Mouse (Mus musculus): ENCODE measurements around the gene Bmp7.

Gene Bmp7

DNA sequence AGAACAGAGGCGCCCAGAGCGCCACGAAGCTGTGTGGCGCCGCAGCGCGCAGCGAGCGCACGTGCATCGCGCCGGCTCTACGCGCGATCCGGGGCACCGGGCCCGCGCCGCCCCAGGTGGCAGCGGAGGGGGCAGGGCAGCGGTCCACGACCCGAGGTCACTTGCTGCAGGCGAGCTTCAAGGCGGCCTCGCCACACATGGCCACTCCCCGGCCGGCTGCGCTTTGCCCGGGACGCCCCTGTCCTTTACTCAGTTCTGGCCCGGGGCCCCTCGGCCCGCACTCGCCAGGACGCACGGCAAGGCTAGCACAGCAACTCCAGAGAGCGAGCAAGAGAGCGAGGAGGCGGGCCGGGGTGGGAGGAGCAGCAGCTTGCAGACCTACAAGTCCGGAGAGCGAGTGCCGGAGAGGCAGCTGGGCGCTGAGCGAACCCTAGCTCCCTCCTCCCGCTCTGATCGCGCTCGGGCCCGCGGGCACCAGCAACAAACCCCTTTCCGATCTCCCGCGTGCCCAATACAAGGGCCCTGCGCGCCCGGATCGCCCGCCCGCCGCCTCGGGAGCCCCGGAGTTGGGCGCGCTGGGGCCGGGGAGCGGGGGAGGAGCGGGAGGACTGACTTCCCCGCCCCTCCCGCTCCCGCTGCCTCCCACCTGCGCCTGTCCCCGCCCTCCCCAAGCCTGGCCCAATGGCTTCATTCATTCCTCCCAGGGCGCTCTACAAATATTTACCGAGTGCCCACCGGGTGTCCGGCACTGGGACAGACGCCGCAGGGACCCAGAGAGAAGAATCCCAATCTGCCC, at the start of gene Bmp7:
Bmp7 (minus strand) TSS at position 319 of the 796 bp plus-strand sequence.
- DNase-seq (ENCODE audit: low spot score): peak; percentile 79

DNA sequence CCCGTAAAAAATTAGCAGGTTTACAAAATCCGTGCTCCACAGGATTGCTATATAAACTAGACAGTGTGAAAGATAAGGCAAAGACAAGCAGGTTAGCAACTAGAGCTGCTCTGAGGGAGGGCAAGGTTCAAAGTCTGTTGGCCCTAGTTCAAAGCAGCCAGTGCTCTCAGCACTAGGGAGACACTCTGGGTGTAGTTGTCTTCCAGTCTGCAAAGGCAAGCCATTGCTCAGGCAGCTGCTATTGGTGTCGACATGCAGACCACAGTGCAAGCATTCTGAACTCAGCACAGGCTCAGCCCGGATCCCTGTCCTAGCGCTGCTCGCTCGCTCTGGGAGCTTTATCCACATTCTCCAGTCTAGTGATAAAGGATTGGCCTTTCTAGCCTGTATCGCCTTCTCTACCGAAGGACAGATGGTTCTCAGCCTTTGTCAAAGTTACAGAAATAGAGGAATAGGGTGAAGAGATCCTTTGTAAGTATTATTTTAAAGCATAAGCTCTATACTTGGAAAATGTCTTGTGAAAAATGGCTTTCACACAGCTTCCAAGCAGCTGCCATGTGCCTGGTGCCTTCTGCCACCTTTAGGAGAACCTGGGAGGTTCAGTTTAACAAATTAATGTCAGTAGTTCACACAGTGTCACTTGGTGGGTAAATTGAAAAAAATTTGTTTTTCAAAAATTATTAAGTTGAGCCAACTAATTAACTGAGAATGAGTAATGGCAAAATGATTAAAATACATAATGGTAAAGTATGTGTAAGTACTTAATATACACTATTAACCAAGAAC, 42.8 kb upstream of the Bmp7 start:
- DNase-seq (ENCODE audit: low spot score): no peak

DNA sequence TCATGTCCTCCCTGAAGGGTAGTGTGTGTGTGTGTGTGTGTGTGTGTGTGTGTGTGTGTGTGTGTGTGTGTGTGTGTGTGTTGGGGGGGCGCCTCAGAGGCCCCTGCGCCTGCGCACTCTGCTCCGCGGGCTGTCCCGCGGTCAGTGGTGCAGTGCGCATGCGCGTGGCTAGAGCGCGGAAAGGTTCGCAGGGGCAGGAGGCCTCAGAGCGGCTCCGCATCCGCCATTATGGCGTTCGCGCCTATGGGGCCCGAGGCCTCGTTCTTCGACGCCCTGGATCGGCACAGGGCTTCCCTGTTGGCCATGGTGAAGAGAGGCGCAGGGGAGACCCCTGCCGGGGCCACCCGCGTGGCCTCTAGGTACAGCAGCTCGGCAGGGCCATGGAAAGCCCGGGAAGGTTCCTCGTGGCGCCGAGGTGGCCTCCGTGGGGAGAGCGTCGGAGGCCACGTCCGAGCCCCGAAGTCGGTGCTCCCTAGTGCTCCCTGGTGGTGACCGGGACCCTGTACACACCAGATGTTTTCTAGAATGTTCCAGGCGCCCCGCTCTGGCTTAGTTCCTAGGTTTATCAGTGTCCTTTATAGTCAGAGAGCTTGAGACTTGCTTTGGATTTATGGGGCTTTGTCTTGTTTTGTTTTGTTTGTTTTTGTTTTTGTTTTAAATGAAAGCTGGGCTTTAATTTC, 39.7 kb upstream of the Bmp7 start:
- no peak for DNase-seq (ENCODE audit: low spot score)

DNA sequence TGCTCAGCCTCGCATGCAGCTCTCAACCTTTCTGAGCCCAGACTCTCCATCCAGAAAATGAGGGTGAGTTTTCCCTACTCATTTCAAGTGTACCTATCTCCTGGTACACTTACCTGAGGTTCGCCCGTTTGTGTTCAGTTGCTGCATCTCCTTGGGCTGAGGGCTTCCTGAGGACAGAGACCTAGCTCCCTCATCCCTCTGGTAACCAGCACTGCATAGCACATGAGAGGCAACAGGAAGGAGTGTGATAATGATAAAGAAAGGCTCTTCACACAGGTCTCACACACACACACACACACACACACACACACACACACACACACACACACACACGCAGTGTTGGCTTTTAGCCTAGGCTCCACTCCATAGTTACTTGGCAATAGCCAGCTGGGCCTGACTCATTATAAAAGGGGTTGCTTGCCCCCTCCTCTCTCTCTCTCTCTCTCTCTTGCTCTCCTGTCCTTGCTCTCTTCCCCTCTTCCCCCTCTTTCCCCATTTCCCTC, 38.1 kb upstream of the Bmp7 start:
- no peak for DNase-seq (ENCODE audit: low spot score)

DNA sequence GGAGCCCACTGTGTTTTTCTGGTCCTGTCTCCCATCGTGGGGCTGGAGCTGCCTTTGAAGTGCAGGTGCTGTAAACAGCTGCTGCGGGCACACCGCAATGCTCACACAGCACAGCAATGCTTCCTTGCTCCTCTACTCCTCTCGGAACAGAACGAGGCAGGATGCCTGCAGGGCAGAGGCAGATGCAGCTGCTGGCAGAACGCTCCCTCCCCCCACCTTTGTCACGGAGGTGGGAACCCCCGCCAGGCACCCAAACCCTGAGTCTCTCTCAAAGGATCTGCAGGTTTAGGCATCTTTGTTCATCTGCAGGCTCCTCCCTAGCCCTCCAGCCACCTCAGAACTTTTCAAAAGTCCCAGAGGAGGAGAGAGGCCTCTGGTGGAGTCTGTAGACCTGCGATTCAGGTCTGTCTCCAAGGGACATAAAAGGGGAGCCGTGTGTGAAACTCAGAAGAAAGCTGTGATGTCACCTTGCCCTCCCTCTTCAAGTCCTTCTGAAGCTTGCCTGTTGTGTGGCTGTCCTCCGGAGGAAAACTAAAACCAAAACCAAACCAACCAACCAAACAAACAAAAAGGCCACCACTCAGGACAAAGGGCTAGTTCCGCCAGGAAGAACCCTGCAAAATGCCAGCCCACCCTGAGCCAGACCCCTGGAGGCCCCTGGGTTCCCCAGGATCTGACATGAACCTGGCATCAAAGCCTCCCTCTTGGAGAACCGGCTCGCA, 37.4 kb upstream of the Bmp7 start, which contains the start of gene Spo11:
Spo11 (plus strand) TSS at position 292 of the 722 bp plus-strand sequence.
- no peak for DNase-seq (ENCODE audit: low spot score)

DNA sequence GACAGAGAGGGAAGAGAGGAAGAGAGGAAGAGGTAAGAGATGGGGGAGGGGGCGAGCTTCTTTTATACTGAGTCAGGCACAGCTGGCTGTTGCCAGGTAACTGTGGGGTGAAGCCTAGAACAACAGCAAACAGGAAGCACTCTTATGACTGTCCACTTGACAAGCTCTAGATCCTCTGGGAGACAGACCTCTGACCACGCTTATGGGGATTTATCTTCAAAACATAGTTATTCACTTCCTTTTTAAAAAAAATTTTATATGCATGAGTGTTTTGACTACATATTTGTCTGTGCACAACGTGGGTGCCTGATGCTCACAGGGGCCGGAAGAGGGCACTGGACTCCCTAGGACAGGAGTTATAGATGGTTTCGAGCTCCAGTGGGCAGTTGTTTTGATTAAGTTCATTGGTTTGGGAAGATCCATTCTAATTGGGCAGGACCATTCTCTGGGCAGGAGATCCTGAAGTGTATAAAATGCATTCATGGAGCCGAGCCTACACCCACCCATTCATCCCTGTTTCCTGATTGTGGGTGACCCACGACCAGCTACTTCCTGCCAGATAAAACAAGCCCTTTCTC, 36.6 kb upstream of the Bmp7 start:
- no peak for DNase-seq (ENCODE audit: low spot score)

DNA sequence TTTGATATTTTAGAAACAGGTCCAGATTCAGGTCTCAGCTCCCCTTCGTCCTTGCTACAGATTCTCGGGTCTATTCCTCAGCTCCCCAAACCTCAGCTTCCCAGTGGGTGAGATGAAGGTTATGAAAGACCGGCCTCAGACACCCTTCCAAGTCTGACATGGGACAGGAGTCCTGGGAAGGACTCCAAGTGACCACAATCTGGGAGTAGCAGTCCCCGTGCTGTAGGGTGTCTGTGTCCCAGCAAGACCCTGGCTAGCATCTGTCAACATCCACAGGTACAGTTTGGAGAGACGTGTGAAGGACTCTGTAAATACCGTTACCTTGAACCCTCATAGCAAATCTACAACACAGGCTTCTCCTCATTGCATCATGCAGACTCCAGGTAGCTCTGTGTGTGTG, 35.0 kb upstream of the Bmp7 start:
- DNase-seq (ENCODE audit: low spot score): no peak

DNA sequence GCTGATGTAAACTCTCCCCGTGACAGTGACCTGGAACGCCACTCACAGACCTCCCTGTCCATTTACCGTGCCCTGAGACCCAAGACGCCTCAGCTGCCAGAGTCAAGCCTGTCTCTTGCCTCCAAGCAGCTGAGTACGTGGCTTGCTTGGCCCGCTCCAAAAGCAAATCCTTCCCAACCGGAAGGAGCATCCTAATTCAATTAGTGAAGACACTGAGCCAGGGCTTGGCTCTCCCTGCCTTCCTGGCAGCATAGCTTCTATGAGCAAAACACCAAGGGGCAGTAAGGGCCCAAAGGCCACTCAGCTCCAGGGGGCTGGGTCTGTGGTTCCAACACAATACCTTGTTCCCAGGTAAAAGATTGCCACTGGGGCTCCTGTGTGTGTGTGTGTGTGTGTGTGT, 34.6 kb upstream of the Bmp7 start:
- DNase-seq (ENCODE audit: low spot score): no peak

DNA sequence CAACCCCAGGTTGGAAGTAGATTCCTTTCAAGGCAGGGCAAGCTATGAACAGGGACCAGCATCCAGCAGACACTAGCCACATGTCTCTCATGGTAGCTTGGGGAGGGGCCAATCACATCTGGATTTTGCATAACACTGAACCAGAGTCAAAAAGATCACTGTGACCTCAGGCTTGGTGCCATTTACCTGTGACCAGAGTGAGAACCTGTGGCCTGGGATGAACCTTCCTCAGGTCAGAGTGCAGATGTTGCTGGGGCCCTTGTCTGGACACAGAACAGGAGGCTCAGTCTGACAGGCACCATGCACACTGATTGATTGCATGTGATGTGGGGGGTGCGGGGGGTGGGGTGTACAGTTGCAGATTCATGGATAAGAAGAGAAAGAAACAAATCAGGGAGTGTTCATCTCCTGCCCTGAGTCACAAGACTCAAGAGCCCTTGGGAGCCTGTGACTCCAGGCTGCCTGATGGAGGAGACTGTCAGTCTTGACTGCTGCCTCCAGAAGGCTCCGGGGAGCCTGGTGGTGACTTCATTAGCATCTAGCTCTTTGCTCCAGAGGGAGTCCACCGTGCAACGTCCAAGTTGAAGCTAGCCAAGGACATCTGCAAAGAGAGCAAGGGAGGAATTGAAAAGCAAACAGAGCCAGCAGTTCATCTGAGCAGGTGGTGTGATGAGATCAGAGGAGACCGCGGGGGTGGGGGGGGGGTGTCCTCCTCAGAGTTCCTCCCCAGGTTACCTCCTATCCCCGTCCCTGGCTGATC, 33.9 kb upstream of the Bmp7 start:
- DNase-seq (ENCODE audit: low spot score): no peak

DNA sequence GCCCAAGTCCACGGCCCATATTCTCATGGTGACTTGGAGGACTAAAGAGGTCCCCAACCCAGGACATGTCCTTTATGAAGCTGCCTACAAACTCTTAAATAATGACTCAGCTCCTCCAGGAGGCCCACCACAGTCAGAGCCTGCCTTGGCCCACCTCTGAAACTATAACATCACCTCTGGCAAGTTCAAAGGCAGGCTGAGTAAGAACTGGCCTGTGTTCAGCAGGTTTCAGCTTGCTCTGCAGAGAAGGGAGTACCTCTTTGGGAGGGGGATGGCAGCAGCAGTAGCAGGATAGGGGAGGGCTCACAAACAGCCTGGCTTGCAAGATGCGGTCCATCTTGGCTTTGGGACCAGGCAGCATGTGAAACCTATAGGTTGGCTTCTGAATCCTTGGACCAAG, 31.7 kb upstream of the Bmp7 start:
- no peak for DNase-seq (ENCODE audit: low spot score)

DNA sequence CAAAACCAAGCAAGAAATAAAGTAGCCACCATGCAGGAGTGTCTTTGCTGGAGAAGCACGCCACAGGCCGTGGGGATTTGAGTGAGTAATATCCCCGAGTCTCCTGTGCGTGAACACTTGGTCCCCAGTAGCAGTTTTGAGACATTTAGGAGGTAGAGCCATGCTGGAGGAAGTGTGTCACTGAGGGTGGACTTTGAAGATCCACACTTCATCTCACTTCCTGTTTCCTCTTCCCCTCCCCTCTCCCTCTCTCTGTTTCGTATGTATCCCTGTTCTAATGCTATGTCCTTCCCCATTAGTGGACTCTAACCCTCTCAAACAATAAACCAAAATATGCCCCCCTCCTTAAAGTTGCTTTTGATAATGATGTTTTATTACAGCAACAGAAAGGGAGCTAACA, 26.4 kb upstream of the Bmp7 start:
- no peak for DNase-seq (ENCODE audit: low spot score)

DNA sequence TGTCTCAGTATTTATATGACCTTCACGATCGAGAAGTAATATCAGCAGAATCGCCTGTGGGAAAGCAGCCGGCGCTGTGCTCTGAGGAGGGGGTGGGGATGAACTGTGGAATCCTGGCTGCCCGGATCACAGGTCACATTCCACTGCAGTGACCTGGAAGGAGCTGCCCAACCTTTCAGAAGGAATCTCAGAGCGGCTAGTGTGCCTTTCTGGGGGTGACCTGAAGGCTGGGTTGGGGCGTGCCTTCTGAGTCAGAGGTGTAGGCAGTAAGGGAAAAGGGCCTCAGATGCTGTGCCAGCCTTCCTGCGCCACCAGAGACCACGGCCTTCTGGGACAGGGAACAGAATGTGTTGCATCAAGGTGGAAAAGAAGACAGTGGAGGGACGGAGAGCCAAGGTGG, 25.1 kb upstream of the Bmp7 start:
- DNase-seq (ENCODE audit: low spot score): peak; percentile 73

DNA sequence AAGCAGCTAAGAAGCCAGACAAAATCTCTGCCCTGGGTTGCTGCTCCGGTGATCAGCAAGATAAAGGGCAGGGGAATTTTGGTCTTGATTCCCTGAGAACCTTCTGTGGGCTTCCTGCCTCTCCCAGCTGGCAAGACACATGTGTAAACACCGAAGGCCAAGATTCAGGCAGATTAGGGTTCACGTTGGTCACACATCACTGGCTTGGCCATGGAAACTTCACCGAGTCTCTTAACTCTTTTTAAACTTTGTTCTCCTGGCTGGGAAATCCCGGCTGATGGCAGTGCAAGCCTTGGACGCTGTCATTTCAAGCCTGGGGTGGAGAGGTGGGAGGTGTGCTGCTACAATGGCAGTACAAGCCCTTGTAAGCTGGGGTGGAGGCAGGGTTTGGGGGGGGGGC, 21.1 kb upstream of the Bmp7 start:
- no peak for DNase-seq (ENCODE audit: low spot score)

DNA sequence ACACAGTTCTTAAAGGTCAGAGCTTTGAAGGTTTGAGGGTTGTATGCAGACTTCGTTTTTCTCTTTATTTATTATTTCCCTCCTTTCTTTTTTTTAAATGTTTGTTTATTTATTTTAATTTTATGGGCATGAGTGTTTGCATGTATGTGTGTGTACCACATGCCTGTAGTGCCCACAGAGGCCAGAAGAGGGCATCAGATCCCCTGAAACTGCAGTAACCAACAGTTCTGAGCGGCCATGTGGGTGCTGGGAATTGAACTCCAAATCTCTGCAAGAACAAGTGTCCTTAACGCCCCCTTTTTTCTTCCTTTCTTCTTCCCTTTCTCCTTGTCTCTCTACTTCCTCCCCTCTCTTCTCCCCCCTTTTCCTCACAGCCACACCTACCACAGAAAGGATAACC, 20.2 kb upstream of the Bmp7 start:
- DNase-seq (ENCODE audit: low spot score): no peak

DNA sequence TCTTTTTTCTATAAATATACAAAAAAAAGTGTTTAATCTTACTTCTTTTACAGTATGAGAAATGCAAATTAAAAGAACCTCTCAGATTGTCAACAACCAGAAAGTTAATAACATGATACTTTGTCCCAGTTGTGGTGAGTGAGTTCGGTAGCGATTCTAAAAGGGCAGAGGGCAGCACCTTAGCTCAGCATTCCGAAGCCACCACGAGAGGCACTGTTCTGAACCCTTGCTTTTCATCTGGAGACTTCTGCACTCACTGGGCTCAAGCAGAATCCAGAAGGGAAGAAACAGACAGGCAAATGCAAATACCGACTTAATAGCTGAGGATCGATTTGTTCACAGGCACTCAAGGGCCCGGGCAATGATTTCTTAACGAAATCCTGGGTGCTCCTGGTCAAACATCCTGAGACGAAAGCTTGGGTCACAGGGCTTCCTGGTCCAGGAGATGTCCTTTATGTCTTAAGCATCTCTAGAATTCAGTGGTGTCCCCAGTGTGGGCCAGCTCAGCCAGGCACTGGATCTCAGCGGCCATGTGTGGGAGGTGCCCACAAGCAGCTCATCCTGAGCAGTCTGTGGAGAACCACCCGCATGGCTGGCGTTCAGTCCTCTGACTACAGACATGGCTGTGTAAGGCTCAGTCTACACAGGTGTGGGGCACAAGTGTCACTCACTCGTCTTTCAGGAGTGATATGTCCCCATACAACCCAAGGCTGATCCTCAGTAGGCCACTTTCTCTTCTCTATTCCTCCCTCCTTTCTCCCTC, 19.1 kb upstream of the Bmp7 start:
- peak; percentile 72 for DNase-seq (ENCODE audit: low spot score)

DNA sequence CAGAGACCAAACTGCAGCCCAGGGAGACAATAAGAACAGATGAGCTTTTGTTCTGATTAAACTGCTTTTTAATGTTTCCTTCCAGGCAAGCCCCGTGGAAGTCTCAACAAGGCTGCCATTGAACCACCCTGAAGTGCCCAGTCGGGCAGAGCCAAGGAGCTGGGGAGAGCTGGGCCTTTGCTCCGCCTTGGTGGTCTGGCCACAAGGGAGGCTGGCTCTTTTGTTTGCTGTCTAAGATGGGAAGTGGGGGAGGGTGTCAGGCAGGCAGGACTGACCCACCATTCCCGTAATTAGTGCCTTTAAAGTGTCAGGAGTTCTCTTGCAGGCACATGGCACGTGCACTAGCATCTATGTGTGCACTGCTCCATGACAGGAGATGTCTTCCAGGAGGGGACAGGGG, 18.5 kb upstream of the Bmp7 start:
- peak; percentile 62 for DNase-seq (ENCODE audit: low spot score)

DNA sequence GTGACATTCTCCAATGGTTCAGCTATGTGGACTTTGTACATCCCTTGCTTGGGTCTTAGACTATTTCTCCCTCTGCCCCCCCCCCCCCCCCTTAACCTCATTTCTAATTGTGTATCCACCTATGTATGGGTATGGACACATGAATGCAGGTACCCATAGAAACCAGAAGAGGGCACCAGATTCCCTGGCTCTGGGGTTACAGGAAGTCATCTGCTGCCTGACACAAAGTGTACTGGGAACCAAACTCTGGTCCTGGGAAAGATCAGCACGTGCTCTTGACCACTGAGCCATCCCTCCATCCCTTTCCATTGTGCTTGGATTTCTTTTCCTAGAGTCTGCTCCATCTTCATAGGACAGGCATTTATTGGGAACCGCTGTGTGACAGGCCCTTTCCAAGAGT, 11.9 kb upstream of the Bmp7 start:
- no peak for DNase-seq (ENCODE audit: low spot score)

DNA sequence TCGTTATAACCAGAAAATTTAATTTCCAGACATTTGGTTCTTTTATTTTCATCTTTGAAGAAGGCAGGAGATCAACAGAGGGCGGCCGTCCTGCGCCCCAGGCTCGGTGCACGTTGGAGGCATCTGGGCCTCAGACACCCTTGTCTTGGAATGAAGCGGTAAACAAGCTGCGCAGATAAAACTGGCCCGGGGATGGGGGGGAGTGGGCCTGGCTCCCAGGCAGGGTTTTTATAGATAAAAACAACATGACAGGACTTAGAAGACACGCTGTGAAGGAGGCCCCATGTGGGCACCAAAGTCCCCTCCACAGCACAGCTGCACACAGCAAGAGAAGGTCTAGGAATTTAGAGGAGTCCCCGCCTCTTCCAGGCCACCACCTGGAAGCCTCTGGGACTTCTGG, 10.6 kb upstream of the Bmp7 start:
- no peak for DNase-seq (ENCODE audit: low spot score)

DNA sequence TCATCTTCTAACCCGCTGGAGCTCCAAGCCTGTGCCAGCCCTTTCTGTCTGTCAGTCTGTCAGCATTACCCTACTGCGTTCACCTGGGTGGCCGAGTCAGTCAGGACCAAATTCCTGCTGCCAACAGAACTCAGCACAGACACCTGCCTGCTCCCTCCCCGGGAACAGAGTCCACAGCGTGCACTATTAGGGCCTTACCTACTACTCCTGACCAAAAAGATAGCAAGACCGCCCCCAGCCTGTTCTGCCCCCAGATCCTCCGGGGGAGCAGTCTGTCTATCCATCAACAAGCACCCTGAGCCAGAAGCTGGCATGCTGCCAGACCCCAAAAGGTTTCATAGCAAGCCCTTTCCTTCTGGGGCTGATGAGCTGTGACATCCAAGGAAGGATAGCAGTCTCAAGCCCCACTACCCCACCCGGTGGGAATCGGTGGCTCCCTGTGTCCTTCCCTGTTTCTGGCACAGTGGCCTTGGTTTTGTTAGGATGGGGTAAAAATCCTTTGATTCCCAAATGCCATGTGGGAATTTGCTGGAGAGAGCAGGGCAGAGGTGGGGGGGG, 10.1 kb upstream of the Bmp7 start:
- DNase-seq (ENCODE audit: low spot score): no peak

DNA sequence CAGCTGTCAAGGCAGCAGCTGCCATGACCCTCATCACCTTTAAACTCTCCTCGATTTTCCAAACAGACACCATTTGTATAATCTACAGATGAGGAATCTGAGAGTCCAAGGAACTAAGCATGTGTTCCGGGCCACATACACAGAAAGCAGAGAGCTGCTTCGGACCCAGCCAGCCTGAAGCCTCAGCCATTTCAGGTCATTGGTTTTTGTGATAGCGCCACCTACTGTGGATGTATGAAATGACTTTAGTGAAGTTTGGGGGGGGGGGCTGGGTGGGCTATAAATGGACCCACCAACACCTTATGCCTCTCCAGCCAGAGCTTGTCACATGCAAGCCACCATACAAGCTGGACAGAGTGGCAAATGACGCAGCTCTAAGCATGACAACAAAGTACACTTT, 8.9 kb upstream of the Bmp7 start:
- peak; percentile 74 for DNase-seq (ENCODE audit: low spot score)
